ENCODE assay signal across 9 mouse cellular contexts in genomic region chr19:43665441-43666048, GRCm38 (mm10). TPM values are rescaled to one million over a fixed set of nuclear protein-coding genes. Genes with fewer than 3 reads are reported as not detected.
DNase-seq lines count a peak whose midpoint lies in the region; ATAC-seq and TF ChIP-seq lines count a peak whose summit lies in the region.
"Had no signal": no experiment of that assay in that cellular context is flagged by ENCODE, and none has a peak within 500 bp of the region (broad histone marks: within the 10 kb centered on the region; RNA-seq: fewer than 3 reads in every experiment).

No protein-coding gene starts in this region.

- H3K27me3 ChIP-seq in liver, embryonic 14.5 days (ENCODE audit: control insufficient read depth, insufficient read depth, low read length) = no peaks in the 10 kb centered on the region
- no peaks in the 10 kb centered on the region for H3K27me3 ChIP-seq in liver, embryonic 12.5 days (replicated peaks)

- H3K4me1 ChIP-seq in liver, embryonic 14.5 days (replicated peaks; ENCODE audit: control insufficient read depth in 2 of 2, insufficient read depth in 2 of 2, low read length in 1 of 2) = no peaks in the 10 kb centered on the region
- peaks cover 6% of the 10 kb centered on the region; the same call in 1 of the 2 replicates for H3K4me1 ChIP-seq in liver, embryonic 12.5 days

- no peak for ATAC-seq in liver, embryonic 14.5 days (ENCODE audit: insufficient read depth)
- no peak for ATAC-seq in liver, embryonic 12.5 days

- H3K4me3 ChIP-seq in liver, embryonic 14.5 days (ENCODE audit: insufficient read depth in 1 of 2, low read depth in 2 of 2, low read length in 2 of 2) = no peak overlapping the region
- no peak overlapping the region for H3K4me3 ChIP-seq in liver, embryonic 12.5 days

- no peak overlapping the region for H3K27ac ChIP-seq in liver, embryonic 14.5 days
- H3K27ac ChIP-seq in liver, embryonic 12.5 days = no peak overlapping the region

- H3K9me3 ChIP-seq in liver, embryonic 14.5 days (ENCODE audit: control insufficient read depth, low read length) = no peaks in the 10 kb centered on the region
- no peaks in the 10 kb centered on the region for H3K9me3 ChIP-seq in liver, embryonic 12.5 days (replicated peaks)

- 59% methylated on average over 12 of the region's 12 CpGs for WGBS in liver, embryonic 14.5 days (ENCODE audit: insufficient replicate concordance)
- WGBS in liver, embryonic 12.5 days (ENCODE audit: insufficient replicate concordance) = 63% methylated on average over 12 of the region's 12 CpGs

- TF ChIP-seq POLR2A in brain, embryonic 14.5 days (IDR thresholded peaks at IDR 0.05; ENCODE audit: borderline replicate concordance, extremely low read depth, insufficient read depth, insufficient read length, poor library complexity, severe bottlenecking) = no peak

- no peak for TF ChIP-seq EP300 in liver, embryonic 14.5 days (IDR thresholded peaks at IDR 0.05; ENCODE audit: low read depth)

- H3K36me3 ChIP-seq in liver, embryonic 14.5 days (replicated peaks; ENCODE audit: control insufficient read depth, insufficient read depth, low read depth) = peaks cover 3% of the 10 kb centered on the region
- peaks cover 45% of the 10 kb centered on the region for H3K36me3 ChIP-seq in liver, embryonic 12.5 days

- peak; percentile 25 for DNase-seq in cerebellum, adult 11-12 months
- no peak for DNase-seq in cerebellum, adult 11 months
- DNase-seq in liver, embryonic 14.5 days (ENCODE audit: low read depth in 3 of 3, low spot score in 3 of 3) = no peak
- peak; percentile 87 for DNase-seq in brain, embryonic 14.5 days (ENCODE audit: low read depth)
- peak; percentile 59 for DNase-seq in kidney, postnatal 10 days
- peak; percentile 68 for DNase-seq in naive thymus-derived CD4-positive, alpha-beta T cell, adult 2 months (ENCODE audit: low read depth)
- no peak for DNase-seq in ovary, postnatal 10 days (ENCODE audit: low spot score)

- no peak overlapping the region for H3K9ac ChIP-seq in liver, embryonic 14.5 days (replicated peaks)
- no peak overlapping the region for H3K9ac ChIP-seq in liver, embryonic 12.5 days

- peak; percentile 82 for TF ChIP-seq CTCF in liver, embryonic 14.5 days (IDR thresholded peaks at IDR 0.05; ENCODE audit: low read depth)
- TF ChIP-seq CTCF in brain, embryonic 14.5 days (IDR thresholded peaks at IDR 0.05; ENCODE audit: borderline replicate concordance, extremely low read depth, insufficient read depth, insufficient read length) = peak; percentile 93

- H3K4me2 ChIP-seq in liver, embryonic 14.5 days (ENCODE audit: low read depth) = no peak overlapping the region
- no peak overlapping the region for H3K4me2 ChIP-seq in liver, embryonic 12.5 days

RNA-seq across cellular contexts. Expression of gene Slc25a28, which starts 9.1 kb away (rescaled TPM):
- 16.5 and 19.0 TPM in 2 replicates for polyA plus RNA-seq in liver, embryonic 14.5 days (2012; rRNA removed)
- 4.4 and 5.1 TPM in 2 replicates for polyA plus RNA-seq in liver, embryonic 14.5 days (2014; fragmentation: Nextera tagmentation; extraction: Ambion mirVana)
- polyA plus RNA-seq in liver, embryonic 12.5 days (2016; fragmentation: Nextera tagmentation; extraction: Ambion mirVana) = 11.6 and 13.4 TPM in 2 replicates
- polyA plus RNA-seq in brain, embryonic 14.5 days (2012; rRNA removed) = 73.8 and 98.7 TPM in 2 replicates

RNA-seq across cellular contexts. Expression of gene Entpd7, which starts 23.9 kb away (rescaled TPM):
- polyA plus RNA-seq in liver, embryonic 14.5 days (2012; rRNA removed) = 1.2 and 1.5 TPM in 2 replicates
- 2.6 and 3.3 TPM in 2 replicates for polyA plus RNA-seq in liver, embryonic 14.5 days (2014; fragmentation: Nextera tagmentation; extraction: Ambion mirVana)
- 4.1 and 4.9 TPM in 2 replicates for polyA plus RNA-seq in liver, embryonic 12.5 days (2016; fragmentation: Nextera tagmentation; extraction: Ambion mirVana)
- polyA plus RNA-seq in brain, embryonic 14.5 days (2012; rRNA removed) = 7.2 and 10.1 TPM in 2 replicates

RNA-seq across cellular contexts. Expression of gene Nkx2-3, which starts 53.4 kb away (rescaled TPM):
- polyA plus RNA-seq in liver, embryonic 14.5 days (2012; rRNA removed) = 0.07 and 0.11 TPM in 2 replicates
- 0.06 and 0.13 TPM in 2 replicates for polyA plus RNA-seq in liver, embryonic 14.5 days (2014; fragmentation: Nextera tagmentation; extraction: Ambion mirVana)
- polyA plus RNA-seq in liver, embryonic 12.5 days (2016; fragmentation: Nextera tagmentation; extraction: Ambion mirVana) = 0.33 and 1.2 TPM in 2 replicates
- polyA plus RNA-seq in brain, embryonic 14.5 days (2012; rRNA removed) = 0.90 and 1.4 TPM in 2 replicates
- polyA plus RNA-seq: lung, embryonic 16.5 days had no signal

Comparison
In these comparisons a context has a peak if more than half of its experiments do, and no peak if none do; other contexts are left out.
1. DNase-seq: peak in cerebellum, adult 11-12 months (single experiment), brain, embryonic 14.5 days (single experiment), kidney, postnatal 10 days (single experiment) and naive thymus-derived CD4-positive, alpha-beta T cell, adult 2 months (single experiment); none in cerebellum, adult 11 months (single experiment), liver, embryonic 14.5 days (0 of 3) and ovary, postnatal 10 days (single experiment).